Mouse (Mus musculus) liver, adult 2 months (tissue): ENCODE measurements around the gene Gngt2.

Experiments used
- CTCF ChIP-seq: fragments of 200-500 bp; IDR thresholded peaks from 2 replicates; pipeline ENCODE4 v1.5.1; 2011; ENCODE audit warnings: low read depth, low read length, control low read depth
- POLR2A ChIP-seq: fragments of 200-500 bp; IDR thresholded peaks from 2 replicates; pipeline ENCODE4 v1.6.1; 2011; ENCODE audit warnings: low read length, control low read depth; ENCODE audit not compliant: insufficient read depth; ENCODE audit errors: extremely low read depth

GRCm38 (mm10) chr11:95812224-95812623 lies 24.8 kb upstream of the Gngt2 start:
- no peak for TF ChIP-seq CTCF
- TF ChIP-seq POLR2A, result no peak
